Mouse (Mus musculus): Measurements from ENCODE around the gene Cdr1.

Gene Cdr1

GRCm38 (mm10) chrX:61185458-61185857 lies at the start of gene Cdr1:
Gene Cdr1, minus strand, starts transcription at chrX:61185558.
- DNase-seq (ENCODE audit: low spot score), result no peak

- DNase-seq (ENCODE audit: low spot score), result no peak
Measured at GRCm38 (mm10) chrX:61185869-61186268, 511 bp upstream of the Cdr1 start.

GRCm38 (mm10) chrX:61166519-61166918 lies 18.8 kb downstream of the Cdr1 start:
- peak; percentile 6 for DNase-seq (ENCODE audit: low spot score)

- DNase-seq (ENCODE audit: low spot score), result no peak
Measured at GRCm38 (mm10) chrX:61161249-61161648, 24.1 kb downstream of the Cdr1 start.

GRCm38 (mm10) chrX:61154657-61155256 lies 30.6 kb downstream of the Cdr1 start:
- DNase-seq (ENCODE audit: low spot score), result no peak

GRCm38 (mm10) chrX:61154246-61154645 lies 31.1 kb downstream of the Cdr1 start:
- no peak for DNase-seq (ENCODE audit: low spot score)

GRCm38 (mm10) chrX:61146569-61146968 lies 38.8 kb downstream of the Cdr1 start:
- no peak for DNase-seq (ENCODE audit: low spot score)

GRCm38 (mm10) chrX:61145416-61145815 lies 39.9 kb downstream of the Cdr1 start:
- no peak for DNase-seq (ENCODE audit: low spot score)

GRCm38 (mm10) chrX:61134592-61134991 lies 50.8 kb downstream of the Cdr1 start:
- no peak for DNase-seq (ENCODE audit: low spot score)
